Mouse (Mus musculus) midbrain, embryonic 11.5 days (tissue): ENCODE results near the gene H2-Eb1. TPM values are rescaled to one million over a fixed set of nuclear protein-coding genes. Genes with fewer than 3 reads are reported as not detected.
A peak's percentile ranks its signal among the peaks of the same experiment; 100 is the strongest.
"Not testable (repeated sequence)": the region's sequence is repeated elsewhere in the genome, so short reads cannot be mapped to it uniquely, and the experiment has no call there.

Source experiments
- ATAC-seq: fragments of 200-750 bp; cut with Nextera tagmentation; 2 replicates; pipeline ENCODE4 v1.8.0; 2017; ENCODE audit warnings: moderate TSS enrichment, moderate library complexity; ENCODE audit not compliant: low FRiP score
- DNase-seq: peaks from one replicate; pipeline ENCODE4 v3.0.0; 2015; ENCODE audit warnings: low spot score; ENCODE audit errors: missing footprints
- H3K27ac ChIP-seq: fragments of 300-500 bp; sonication (generic); 2 replicates; pipeline ENCODE4 v1.5.1; 2014; ENCODE audit warnings: low read depth, low read length
- H3K27me3 ChIP-seq: fragments of 300-500 bp; sonication (generic); 2 replicates; pipeline ENCODE4 v1.6.1; 2014; ENCODE audit warnings: mild to moderate bottlenecking, low read length, moderate library complexity, mixed read lengths; ENCODE audit not compliant: control insufficient read depth, insufficient read depth
- H3K36me3 ChIP-seq: fragments of 300-500 bp; sonication (generic); 2 replicates; pipeline ENCODE4 v1.6.1; 2014; ENCODE audit warnings: mild to moderate bottlenecking, low read length, moderate library complexity, mixed read lengths; ENCODE audit not compliant: control insufficient read depth, insufficient read depth
- H3K4me1 ChIP-seq: fragments of 300-500 bp; sonication (generic); 2 replicates; pipeline ENCODE4 v1.6.1; 2014; ENCODE audit warnings: low read length; ENCODE audit not compliant: control insufficient read depth, insufficient read depth
- H3K4me2 ChIP-seq: fragments of 300-500 bp; sonication (generic); 2 replicates; pipeline ENCODE4 v1.6.1; 2014; ENCODE audit warnings: mild to moderate bottlenecking, moderate library complexity
- H3K4me3 ChIP-seq: fragments of 300-500 bp; sonication (generic); 2 replicates; pipeline ENCODE4 v1.5.1; 2014; ENCODE audit warnings: low read depth, low read length
- H3K9ac ChIP-seq: fragments of 300-500 bp; sonication (generic); 2 replicates; pipeline ENCODE4 v1.6.1; 2014; ENCODE audit warnings: low read length
- H3K9me3 ChIP-seq: fragments of 300-500 bp; sonication (generic); 2 replicates; pipeline ENCODE4 v1.6.1; 2016; ENCODE audit warnings: low read length; ENCODE audit not compliant: control insufficient read depth
- WGBS: fragments of 180-500 bp; shearing (Covaris S2); extraction: QIAGEN DNeasy Blood & Tissue Kit; methylation state at CpG from one replicate; pipeline ENCODE4 v1.1.7; 2014; 5-methylcytosine and 5-hydroxymethylcytosine counted together
- polyA plus RNA-seq: library from polyadenylated mRNA; unstranded; fragments of >200 nt; fragmentation: Nextera tagmentation; extraction: Ambion mirVana; gene quantifications from 2 replicates; pipeline ENCODE4 v1.2.1, GENCODE M21; 2014

H2-Eb1 gene
- polyA plus RNA-seq, 1 experiment from 2014 or later, result 1.7 TPM

DNA sequence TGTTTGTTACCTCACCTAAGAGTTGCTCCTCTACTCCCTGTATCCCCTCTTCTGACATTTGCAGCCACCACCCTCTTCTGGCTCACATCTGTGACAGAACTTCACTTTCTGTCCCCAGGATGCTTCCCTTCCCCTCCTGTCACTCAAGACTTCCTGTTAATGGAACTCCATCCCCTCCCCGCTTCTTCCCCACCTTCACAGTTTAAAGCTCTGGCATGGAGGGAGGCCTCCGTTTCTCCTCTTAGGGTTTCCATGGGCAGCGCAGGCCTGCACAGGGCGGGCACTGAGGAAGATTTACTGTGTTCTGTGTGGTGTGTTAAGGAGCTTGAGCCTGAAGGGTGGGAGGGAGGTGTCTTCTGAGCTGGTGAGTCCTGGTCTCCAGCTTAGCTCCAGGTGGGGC is 2.5 kb downstream of the H2-Eb1 start:
- Histone ChIP-seq H3K36me3 (no peaks in the 10 kb centered on the region), H3K9ac (no peak overlapping the region), H3K27ac (no peak overlapping the region), H3K4me1 (no peaks in the 10 kb centered on the region), H3K4me2 (no peak overlapping the region), H3K9me3 (no peaks in the 10 kb centered on the region), H3K27me3 (no peaks in the 10 kb centered on the region), H3K4me3 (no peak overlapping the region)
- DNase-seq (no peak), ATAC-seq (no peak)
- WGBS, result 86% methylated on average over 4 of the region's 4 CpGs

DNA sequence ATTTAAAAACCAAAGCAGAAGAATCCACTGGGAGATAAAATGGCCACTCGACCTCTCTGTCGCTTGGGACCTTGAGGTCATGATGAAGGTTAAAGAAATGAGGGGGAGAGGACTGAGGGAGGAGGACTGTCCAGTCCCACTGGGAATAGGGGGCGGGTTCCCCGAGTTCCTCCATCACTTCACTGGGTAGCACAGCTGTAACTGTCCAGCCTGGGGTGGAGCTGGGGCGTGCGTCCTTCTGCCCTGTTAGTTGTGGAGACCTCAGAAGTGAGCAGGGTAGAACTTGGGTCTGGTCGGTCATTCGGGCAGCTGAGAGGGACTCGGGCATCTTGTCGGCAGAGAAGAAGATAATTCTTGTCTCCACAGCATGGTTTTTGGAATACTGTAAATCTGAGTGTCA is 3.6 kb downstream of the H2-Eb1 start:
- WGBS, result 30% methylated on average over 10 of the region's 10 CpGs
- peak; percentile 31; the same call in 1 of the 2 replicates for ATAC-seq
- Histone ChIP-seq H3K9me3 (no peaks in the 10 kb centered on the region), H3K36me3 (no peaks in the 10 kb centered on the region), H3K27me3 (no peaks in the 10 kb centered on the region), H3K4me1 (no peaks in the 10 kb centered on the region), H3K4me3 (peak overlapping the region; percentile 56), H3K9ac (peak overlapping the region; percentile 68), H3K27ac (no peak overlapping the region), H3K4me2 (peak overlapping the region; percentile 75)
- DNase-seq, result no peak

DNA sequence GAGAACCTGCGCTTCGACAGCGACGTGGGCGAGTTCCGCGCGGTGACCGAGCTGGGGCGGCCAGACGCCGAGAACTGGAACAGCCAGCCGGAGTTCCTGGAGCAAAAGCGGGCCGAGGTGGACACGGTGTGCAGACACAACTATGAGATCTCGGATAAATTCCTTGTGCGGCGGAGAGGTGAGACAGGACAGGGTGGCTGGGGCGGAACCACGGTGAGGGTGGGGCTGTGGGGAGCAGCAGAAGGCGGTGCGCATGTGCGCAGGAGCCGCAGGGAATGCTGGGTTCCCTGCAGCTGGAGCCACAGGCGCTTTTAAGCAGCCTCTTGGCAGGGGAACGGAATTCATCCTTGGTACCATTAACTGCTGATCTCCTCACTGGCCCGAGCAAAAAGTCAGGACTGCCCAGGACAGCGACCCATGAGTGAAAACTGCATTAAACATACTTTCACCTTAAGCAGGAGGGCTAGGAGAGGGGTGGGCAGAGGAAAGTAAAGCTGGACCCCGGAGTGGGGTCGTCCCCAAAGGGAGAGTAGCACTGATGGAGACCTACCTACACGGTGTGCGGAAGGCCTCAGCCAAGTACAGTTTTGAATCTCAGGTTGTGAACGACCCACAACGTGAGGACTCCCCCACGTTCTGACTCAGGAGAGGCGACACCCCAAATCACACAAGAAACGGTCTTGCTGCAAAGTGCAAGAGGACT is 4.2 kb downstream of the H2-Eb1 start:
- Histone ChIP-seq H3K4me3 (peak overlapping the region; percentile 56), H3K4me2 (peak overlapping the region; percentile 75), H3K4me1 (no peaks in the 10 kb centered on the region), H3K27ac (no peak overlapping the region), H3K36me3 (no peaks in the 10 kb centered on the region), H3K27me3 (no peaks in the 10 kb centered on the region), H3K9me3 (no peaks in the 10 kb centered on the region), H3K9ac (peak overlapping the region; percentile 68)
- 25% methylated on average over 38 of the region's 38 CpGs for WGBS
- DNase-seq, result peak; percentile 95
- ATAC-seq, result peak; percentile 86

DNA sequence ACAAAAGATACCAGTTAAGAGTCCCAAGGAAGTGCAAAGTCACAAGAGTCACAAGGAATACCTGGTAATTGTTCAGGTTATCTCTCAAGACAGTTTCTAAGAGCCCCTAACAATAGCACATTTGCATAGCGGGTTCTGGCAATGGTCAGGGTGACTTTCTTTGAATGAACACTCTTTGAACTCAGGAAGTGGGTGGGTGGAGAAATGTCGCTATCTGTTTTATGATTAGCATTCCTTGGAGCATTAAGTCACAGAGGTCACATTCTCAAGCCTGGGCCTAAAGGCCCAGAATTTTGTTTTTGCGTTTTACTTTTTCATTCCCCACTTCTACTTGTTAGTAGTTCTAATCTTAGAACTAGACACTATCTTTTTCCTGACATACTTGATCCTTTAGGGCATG is 4.9 kb downstream of the H2-Eb1 start:
- H3K4me3 ChIP-seq, H3K36me3 ChIP-seq, H3K4me2 ChIP-seq, H3K9me3 ChIP-seq, H3K27me3 ChIP-seq, H3K27ac ChIP-seq, DNase-seq, H3K9ac ChIP-seq, H3K4me1 ChIP-seq, ATAC-seq: not testable (repeated sequence)
- WGBS, result 87% methylated on average over 3 of the region's 3 CpGs

DNA sequence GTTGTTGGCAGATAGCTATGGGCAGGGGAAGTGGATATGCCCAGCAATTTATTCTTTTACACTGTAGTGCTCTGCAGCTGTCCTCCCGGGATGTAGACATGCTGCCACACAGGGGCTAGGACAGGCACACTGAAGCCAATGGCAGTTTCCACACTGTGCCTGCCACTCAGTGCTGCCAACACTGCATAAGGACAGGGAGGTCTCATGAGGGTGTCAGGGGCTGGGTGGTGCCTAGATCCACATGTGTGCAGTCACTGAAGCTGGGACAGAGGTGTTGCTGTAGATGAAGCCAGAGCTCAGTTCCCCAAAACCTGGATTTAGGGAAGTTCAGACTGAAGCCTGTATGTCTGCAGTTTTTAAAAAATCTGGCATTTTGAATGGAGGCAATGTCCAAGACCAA is 6.5 kb downstream of the H2-Eb1 start:
- no peak overlapping the region for H3K4me3 ChIP-seq
- no peak overlapping the region for H3K4me2 ChIP-seq
- H3K4me1 ChIP-seq, result no peaks in the 10 kb centered on the region
- H3K9ac ChIP-seq, result no peak overlapping the region
- H3K27me3 ChIP-seq, result no peaks in the 10 kb centered on the region
- ATAC-seq (no peak), DNase-seq (no peak)
- H3K27ac ChIP-seq, result no peak overlapping the region
- 82% methylated on average over 1 of the region's 1 CpGs for WGBS
- no peaks in the 10 kb centered on the region for H3K9me3 ChIP-seq
- H3K36me3 ChIP-seq, result no peaks in the 10 kb centered on the region

DNA sequence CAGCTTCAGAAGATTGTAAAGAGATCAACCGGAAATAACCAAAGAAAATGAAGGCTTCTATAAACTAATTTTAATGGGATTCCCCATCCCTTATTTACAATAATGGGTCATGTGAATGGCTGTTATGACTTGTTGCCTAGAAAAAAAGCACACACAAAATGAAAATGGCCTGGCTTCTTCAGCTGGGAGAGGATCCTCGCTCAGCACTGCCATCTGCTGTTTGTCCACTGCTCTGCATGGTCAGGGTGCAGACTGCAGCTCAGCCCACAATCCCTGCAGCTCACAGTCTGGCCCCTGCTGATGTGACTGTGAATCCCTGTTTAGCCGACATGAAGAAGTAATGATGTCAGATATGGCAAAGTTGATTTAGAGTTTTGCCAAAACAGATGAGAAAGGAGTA is 7.7 kb downstream of the H2-Eb1 start:
- Histone ChIP-seq H3K27ac (no peak overlapping the region), H3K4me1 (no peaks in the 10 kb centered on the region), H3K9me3 (no peaks in the 10 kb centered on the region), H3K27me3 (no peaks in the 10 kb centered on the region), H3K36me3 (no peaks in the 10 kb centered on the region), H3K4me2 (no peak overlapping the region), H3K4me3 (no peak overlapping the region), H3K9ac (no peak overlapping the region)
- DNase-seq, result peak; percentile 97
- 43% methylated on average over 3 of the region's 3 CpGs for WGBS
- ATAC-seq, result no peak

DNA sequence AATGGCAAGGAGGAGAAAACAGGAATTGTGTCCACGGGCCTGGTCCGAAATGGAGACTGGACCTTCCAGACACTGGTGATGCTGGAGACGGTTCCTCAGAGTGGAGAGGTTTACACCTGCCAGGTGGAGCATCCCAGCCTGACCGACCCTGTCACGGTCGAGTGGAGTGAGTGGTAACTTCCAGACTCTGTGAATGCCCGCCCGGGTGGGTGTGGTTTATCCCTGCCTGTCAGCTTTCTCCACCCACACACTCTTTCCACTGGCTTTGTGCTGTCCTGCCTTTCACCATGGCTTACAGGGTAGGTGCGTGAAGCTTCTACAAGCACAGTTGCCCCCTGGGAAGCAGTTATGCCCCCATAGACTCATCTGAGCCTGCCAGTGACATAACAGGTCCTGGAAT is 8.6 kb downstream of the H2-Eb1 start:
- no peaks in the 10 kb centered on the region for H3K4me1 ChIP-seq
- no peak overlapping the region for H3K9ac ChIP-seq
- no peak overlapping the region for H3K4me3 ChIP-seq
- H3K27ac ChIP-seq, result no peak overlapping the region
- H3K27me3 ChIP-seq, result no peaks in the 10 kb centered on the region
- H3K36me3 ChIP-seq, result no peaks in the 10 kb centered on the region
- no peak overlapping the region for H3K4me2 ChIP-seq
- no peak for ATAC-seq
- H3K9me3 ChIP-seq, result no peaks in the 10 kb centered on the region
- DNase-seq, result no peak
- 66% methylated on average over 9 of the region's 9 CpGs for WGBS

DNA sequence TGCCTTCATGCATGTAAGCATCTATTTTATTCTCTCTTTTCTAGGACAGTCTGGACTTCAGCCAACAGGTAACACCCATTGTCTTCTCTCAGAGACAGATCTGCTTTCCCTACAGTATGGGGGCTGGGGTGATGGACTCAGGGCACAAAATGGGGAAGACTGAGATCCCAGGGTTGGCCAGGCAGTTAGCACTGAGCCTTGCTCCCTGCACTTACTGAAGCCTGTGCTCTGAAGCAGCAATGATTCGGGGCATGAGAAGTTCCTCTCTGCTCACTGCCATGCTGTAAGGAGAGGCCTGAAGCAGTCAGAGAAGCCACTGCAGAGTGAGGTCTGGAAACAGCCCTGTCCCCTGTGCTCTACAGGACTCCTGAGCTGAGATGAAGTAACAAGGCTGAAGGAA is 9.8 kb downstream of the H2-Eb1 start:
- Histone ChIP-seq H3K4me1 (no peaks in the 10 kb centered on the region), H3K4me2 (no peak overlapping the region), H3K9ac (no peak overlapping the region), H3K27ac (no peak overlapping the region), H3K36me3 (no peaks in the 10 kb centered on the region), H3K4me3 (no peak overlapping the region), H3K27me3 (no peaks in the 10 kb centered on the region), H3K9me3 (no peaks in the 10 kb centered on the region)
- no peak for ATAC-seq
- WGBS, result 76% methylated on average over 1 of the region's 1 CpGs
- DNase-seq, result no peak

DNA sequence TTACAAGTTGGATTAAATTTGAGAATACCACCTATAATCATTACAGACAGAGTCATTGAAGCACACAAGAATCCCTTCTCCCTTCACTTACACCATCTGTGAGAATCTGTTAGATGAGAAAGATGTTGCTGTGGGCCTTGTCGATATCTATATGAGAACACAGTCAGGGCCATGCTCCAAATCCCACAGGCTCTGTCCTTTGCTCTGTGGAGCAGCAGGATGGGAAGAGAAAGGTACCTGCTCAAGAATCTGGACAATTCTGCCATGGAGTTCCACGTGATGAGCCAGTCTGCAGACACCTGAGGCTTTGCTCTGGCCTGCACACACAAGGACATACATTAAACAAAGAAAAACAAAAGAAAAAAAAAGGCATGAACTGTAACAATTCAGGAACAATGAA is 11.0 kb downstream of the H2-Eb1 start:
- H3K9me3 ChIP-seq, result no peaks in the 10 kb centered on the region
- H3K27ac ChIP-seq, result no peak overlapping the region
- H3K4me1 ChIP-seq, result no peaks in the 10 kb centered on the region
- no peaks in the 10 kb centered on the region for H3K27me3 ChIP-seq
- no peak overlapping the region for H3K9ac ChIP-seq
- ATAC-seq, result no peak
- DNase-seq, result no peak
- no peak overlapping the region for H3K4me2 ChIP-seq
- no peaks in the 10 kb centered on the region for H3K36me3 ChIP-seq
- 76% methylated on average over 2 of the region's 2 CpGs for WGBS
- H3K4me3 ChIP-seq, result no peak overlapping the region
